Mouse (Mus musculus) urinary bladder, adult 18-20 months (tissue): ENCODE data around the gene Pramef17.
"Not testable (repeated sequence)": the region's sequence is repeated elsewhere in the genome, so short reads cannot be mapped to it uniquely, and the experiment has no call there.

Experiments used
- DNase-seq, 2 experiments: peaks; one replicate each; pipeline ENCODE4 v3.0.0; 2022; ENCODE audit warnings: low spot score in 2 of 2, mixed read lengths in 2 of 2

Gene Pramef17

GRCm38 (mm10) chr4:143994269-143994668 lies at the start of gene Pramef17:
TSS of gene Pramef17 (minus strand) at chr4:143994369.
- DNase-seq = not testable (repeated sequence)

- peak; percentile 20 to 67 for DNase-seq
These were observed 6.0 kb downstream of the Pramef17 start for GRCm38 (mm10) chr4:143988126-143988525.

GRCm38 (mm10) chr4:143987475-143987941 lies 6.7 kb downstream of the Pramef17 start:
- DNase-seq = peak; percentile 21 to 43

- DNase-seq = peak; percentile 10 to 27
These were observed 8.4 kb downstream of the Pramef17 start for GRCm38 (mm10) chr4:143985733-143986132.

GRCm38 (mm10) chr4:143985165-143985564 lies 9.0 kb downstream of the Pramef17 start:
- peak; percentile 3 to 16 for DNase-seq

GRCm38 (mm10) chr4:143983446-143983845 lies 10.7 kb downstream of the Pramef17 start:
- DNase-seq = not testable (repeated sequence)

GRCm38 (mm10) chr4:143966850-143967249 lies 27.3 kb downstream of the Pramef17 start, which contains the start of gene Gm13101:
TSS of gene Gm13101 (minus strand) at chr4:143966950.
- not testable (repeated sequence) for DNase-seq

GRCm38 (mm10) chr4:143950916-143951315 lies 43.3 kb downstream of the Pramef17 start, which contains the start of gene Pramef25:
TSS of gene Pramef25 (minus strand) at chr4:143951016.
- DNase-seq = not testable (repeated sequence)
